Mouse (Mus musculus): ENCODE results near the gene Dnase1l3.

The Dnase1l3 gene

DNA sequence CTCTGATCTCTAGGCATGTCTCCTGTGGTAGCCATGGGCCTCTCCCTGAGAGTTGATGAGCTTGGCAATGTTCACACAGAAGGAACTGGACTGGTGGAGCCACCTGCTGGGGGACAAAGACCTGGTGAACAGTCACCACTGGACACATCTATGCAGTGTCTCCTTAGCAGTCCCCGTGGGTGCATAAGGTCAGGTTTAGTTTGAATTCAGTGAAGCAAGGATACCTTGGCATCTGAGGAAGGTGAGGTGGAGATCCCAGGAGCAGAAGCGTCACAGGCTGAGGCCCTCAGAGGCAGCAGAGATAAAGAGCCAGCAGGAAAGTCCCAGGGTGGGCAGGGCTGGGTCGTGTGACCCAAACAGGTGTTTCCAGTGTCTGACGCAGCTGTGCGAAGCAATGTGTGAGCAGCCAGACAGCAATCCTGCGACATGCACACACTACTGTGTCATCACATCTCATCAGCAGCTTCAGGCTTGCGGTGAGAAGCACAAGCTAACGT lies at the start of gene Dnase1l3:
TSS of gene Dnase1l3 (minus strand) at position 303 of the 497 bp plus-strand sequence.
- DNase-seq (ENCODE audit: low spot score), result peak; percentile 48

DNA sequence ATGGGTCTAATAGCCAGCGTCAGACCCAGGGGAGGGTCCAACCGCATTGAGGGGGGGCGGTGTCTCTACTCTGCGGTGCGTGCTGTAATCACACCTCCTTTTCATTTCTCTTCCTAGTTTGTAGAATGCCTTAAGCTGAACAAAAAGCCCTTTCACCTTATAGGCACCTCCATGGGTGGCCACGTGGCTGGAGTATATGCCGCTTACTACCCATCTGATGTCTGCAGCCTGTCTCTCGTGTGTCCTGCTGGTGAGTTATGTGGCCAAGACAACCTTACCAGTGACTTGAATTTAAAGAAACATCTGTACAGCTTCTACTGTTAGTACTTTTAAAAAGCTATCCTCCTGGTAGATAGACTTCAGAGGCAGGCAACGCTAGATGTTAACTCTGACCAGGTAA lies 48.2 kb upstream of the Dnase1l3 start:
- no peak for DNase-seq (ENCODE audit: low spot score)

DNA sequence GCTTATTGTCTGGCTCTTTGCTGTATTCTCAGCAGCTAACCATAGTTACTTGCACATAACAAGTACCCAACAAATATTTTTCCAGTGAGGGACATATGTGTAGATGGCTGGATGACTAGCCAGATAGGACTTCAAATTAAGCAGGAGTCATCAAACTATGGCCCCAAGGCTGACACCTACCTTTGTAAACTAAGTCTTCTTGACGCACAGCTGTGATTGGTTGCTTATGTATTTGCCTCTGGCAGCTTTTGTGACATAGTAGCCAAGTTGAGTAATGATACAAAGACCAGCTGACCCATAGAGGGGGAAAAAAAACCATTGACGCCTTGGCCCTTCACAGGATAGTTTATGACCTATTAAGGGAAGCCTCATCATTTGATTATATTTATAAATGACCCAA lies 47.7 kb upstream of the Dnase1l3 start:
- no peak for DNase-seq (ENCODE audit: low spot score)

DNA sequence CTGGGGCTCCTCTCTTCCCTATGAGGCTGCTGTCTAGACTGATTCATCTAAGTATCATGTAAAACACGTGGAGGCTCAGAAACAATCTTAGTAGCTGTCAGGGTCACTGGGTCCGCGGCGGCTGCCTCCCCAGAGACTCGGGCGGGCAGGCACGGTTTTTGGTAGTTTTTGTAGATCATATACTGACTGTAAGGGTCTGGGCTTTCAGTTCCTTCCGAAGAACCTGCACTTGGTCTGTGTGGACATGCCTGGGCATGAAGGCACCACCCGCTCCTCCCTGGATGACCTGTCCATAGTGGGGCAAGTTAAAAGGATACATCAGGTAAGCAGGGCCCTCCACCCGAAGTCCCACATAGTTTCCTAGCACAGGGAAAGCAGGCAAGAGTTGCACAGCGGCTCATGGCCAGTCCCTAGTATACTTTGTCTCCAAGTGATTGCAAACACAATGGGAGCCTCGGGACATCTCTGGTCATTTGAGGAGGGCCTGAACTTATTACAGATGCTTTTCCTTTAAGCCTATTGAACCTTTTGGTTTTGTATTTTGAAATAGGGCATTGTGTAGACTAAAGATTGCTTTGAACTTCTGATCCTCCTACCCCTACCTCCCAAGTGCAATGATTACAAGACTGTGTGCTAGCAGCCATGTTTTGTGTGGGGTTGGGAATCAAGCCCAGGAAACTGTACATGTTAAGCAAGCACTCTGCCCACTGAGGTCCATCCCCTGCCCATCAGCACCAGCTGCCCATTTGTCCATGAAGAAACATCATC lies 46.7 kb upstream of the Dnase1l3 start:
- no peak for DNase-seq (ENCODE audit: low spot score)

DNA sequence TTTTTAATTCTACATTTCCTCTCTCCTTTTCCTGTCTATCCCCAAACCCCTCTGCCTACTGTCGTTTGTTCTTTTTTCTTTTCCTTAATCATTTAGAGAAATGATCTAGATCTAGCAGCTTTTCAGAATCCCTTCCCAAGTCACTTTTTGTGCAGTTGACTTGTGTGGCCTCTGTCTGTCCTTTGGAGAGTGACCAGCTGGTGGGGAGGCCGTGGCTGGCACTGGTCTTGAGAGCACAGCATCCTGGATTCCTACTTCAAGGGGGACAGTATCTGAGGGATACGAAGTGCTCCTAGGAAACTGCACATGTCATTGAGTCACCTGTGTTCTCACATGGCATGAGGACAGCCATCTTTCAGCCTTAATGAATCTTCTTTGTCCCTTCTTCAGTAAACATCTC lies 45.8 kb upstream of the Dnase1l3 start:
- no peak for DNase-seq (ENCODE audit: low spot score)

DNA sequence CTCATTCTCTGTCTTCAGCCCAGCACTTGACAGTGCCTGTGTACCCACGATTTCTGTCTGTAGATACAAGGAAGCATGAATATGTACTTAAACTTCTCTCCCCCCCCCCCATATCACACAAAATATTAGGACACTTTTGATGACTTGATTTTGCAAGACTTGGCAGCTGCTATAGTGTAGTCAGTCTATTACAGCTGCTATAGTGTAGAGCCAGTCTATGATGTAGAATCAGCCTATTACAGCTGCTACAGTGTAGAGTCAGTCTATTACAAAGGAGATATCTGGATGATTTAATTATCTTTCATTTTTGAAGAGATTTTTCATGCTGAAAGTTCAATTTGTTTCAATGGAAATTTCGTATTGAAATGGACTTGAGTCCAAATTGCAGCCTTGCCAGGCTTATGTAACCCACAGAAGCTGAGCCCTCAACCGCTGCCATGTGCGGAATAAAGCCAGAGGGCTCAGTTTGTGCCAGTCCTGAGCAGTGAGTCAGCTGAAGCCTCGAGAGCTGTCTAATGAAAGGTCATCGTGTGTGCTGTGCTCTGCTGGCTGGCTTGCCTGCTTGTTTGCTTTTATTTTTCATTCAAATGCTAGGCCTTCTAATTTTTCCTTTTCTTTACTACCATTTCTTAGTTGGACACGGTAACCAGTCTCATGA lies 44.5 kb upstream of the Dnase1l3 start:
- peak; percentile 15 for DNase-seq (ENCODE audit: low spot score)

DNA sequence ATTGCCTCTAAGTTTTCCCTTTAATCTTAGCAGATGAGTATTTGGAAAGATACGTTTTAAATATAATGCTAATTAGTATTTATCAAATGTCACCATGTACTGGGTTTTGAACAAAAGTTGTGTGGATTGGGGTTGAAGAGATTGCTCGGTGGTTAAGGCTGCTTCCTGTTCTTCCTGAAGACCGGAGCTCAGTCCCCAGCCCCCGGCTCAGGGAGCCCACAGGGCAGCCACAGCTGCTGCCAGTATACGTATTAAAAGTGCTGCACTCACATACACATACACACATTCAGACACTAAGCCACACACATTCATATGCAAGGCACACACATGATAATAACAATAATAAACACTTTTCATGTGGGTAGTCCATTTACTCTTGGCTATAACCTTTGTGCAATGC lies 43.8 kb upstream of the Dnase1l3 start:
- DNase-seq (ENCODE audit: low spot score), result no peak

DNA sequence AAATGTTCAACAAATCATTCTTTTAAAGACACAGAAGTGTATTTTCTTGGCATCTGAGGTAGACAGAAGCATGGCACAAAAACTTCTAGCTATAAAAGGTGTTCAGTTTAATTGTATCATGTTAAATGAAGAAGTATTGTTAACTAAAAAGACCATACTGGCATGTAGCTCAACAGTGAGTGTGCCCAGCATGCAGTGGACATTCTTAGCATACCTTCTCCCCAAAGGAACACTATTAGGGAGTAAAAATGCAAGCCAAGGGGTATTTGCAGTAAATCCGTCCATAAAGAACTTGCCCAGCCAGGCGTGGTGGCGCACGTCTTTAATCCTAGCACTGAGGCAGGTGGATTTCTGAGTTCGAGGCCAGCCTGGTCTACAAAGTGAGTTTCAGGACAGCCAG lies 42.0 kb upstream of the Dnase1l3 start:
- no peak for DNase-seq (ENCODE audit: low spot score)

DNA sequence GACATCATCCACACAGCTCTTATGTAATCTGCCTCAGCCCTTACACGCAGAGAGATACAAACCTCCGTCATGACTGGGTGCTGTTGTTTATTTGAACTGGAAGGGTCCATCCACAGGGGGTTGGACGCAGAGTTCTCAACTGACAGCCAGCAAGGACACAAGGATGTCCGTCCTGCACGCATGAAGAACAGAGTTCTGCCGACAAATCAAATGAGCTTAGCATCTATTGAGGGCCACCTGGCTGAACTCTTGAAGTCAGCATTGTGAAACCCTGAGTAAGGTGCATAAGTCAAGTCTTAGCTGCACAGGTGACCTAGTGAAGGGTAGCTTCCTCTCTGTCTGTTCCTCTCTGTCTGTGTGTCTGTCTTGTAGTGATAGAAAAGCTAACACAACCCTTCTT lies 41.6 kb upstream of the Dnase1l3 start:
- no peak for DNase-seq (ENCODE audit: low spot score)

DNA sequence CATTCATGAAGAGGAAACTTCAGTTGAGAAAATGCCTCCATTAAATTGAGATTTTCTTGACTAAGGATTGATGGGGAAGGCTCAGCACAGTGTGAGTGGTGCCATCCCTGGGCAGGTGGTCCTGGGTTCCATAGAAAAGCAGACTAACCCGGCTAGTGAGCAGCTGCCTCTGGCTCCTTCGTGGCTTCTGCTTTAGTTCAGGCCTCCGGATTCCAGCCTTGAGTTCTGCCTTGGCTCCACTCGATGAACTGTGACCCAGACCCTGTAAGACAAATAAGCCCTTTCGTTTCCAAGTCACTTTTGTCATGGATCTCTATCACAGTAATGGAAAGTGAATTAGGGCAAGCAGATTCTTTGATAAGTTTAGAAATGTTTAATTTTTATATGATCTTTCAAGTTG lies 40.2 kb upstream of the Dnase1l3 start:
- no peak for DNase-seq (ENCODE audit: low spot score)

DNA sequence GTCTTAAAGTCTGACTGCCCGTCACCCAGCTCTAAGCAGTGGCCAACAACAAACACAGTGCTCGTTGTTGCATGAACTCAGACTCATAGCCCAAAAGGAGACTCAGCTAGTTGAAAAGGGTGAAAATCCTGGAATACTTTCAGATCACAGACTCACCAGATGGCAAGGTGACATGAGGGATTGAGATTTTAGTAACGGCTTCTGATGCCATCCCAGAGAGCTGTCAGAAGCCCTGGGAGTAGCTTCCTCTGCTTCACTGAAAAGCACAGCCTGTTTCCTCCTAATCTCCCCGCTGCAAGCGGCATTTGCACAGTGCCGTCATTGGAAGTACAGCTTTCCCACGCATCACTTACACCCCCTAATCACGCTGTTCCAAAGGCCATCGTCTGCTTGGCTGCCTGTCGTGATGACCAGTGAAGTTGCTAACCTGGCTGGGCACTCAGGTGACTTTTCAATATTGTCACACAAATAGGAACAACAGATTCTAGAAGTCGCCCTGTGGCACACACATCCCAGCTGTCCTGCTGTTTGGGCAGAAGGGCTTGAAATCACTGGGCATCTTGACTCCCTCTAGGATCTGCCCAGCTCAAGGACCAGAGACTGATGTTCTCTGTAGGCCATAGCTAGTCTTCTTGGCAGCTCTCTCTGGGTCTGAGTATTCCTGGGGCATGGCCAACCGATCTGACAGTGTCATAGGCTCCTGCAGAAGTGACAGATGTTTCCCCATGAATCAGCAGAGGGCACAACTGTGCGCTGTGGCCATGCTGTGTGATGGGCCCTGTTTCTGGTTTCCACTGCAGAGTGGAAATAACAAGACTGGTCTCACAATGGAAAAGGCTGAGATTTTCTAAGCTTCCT lies 37.9 kb upstream of the Dnase1l3 start:
- no peak for DNase-seq (ENCODE audit: low spot score)

DNA sequence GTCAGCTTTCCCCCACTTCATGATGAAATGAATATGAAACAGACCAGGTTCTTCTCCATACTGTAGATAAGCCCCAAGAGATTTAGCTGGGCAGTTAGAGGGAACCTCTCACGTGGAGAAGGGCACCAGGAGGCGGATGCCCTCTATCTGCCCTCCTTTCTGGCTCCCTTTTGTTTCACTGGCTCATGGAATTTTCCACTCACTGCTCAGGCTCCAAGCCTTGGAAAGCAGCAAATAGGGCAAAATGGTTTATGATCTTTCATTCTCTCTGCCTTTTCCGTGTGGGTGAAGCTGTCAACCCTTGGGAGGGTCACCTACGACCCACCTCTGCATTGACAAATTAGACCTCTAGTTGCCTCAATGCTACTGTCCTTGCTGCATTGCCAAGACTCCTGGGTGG lies 36.2 kb upstream of the Dnase1l3 start:
- DNase-seq (ENCODE audit: low spot score), result peak; percentile 33

DNA sequence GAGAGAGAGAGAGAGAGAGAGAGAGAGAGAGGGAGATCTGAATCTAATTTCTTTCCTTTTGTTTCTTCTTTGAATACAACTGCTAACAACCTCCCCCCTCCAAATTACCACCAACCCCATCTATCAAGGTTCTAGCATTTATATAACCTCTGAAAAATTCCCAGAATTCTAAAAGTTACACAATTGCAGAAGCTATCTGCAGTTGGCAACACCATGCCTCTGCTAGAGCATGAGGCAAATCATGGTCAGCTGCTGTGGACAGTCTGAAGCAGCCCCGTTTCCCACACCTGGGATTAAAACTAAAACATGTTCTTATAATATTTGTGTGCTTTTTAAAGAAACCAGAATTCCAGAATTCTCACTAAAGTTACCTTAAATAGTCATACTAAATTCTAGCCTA lies 35.4 kb upstream of the Dnase1l3 start:
- DNase-seq (ENCODE audit: low spot score), result no peak

DNA sequence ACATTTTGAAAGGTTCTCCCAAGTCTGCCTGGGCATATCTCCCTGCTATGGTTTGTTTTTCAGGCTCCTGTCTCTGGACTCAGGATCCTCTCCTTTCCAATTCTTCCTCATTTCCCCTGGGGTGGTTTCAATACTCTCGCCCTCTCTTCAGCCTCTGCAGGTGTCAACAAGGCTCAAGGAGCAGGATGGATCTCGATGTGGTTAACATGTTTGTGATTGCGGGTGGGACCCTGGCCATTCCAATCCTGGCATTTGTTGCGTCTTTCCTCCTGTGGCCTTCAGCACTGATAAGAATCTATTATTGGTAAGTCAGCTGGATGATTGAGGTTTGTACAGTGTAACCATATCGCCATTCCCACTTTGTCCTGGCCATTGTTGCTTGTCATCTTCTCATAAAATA lies 33.7 kb upstream of the Dnase1l3 start:
- no peak for DNase-seq (ENCODE audit: low spot score)

DNA sequence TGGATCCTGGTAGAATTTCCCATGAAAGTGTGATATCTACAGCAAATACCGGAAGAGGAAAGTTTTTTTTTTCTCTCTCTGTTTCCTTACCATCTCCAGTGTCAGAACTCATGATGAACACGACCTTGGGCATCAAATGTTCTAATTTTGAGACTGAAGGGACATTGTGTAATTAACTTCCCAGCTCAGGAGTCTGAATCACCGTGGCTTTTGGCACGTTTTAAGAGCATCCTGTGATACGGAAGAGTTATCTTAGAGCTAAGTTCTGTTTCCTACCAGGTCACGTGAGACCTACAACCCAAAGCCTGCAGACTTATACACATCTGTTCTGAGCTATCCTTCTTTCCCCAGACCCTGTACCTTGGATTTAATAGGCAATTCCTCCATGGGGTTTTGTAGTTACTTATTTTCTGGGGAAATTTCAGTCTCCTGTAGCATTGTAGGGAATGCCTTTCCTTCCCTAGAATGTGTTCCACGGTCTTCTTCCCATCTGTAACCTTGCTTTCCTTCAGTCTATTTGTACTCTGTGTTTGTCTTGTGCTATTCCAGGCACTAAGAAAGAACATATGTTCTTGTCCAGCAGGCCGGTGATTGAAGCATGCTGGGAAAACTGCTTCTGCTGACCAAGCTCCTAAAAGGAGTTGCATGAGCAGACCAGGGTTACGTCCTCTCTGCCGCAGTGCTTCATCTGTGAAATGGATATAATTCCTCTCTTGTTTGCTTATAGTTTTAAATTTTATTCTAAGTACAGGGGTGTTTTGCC lies 32.6 kb upstream of the Dnase1l3 start:
- no peak for DNase-seq (ENCODE audit: low spot score)

DNA sequence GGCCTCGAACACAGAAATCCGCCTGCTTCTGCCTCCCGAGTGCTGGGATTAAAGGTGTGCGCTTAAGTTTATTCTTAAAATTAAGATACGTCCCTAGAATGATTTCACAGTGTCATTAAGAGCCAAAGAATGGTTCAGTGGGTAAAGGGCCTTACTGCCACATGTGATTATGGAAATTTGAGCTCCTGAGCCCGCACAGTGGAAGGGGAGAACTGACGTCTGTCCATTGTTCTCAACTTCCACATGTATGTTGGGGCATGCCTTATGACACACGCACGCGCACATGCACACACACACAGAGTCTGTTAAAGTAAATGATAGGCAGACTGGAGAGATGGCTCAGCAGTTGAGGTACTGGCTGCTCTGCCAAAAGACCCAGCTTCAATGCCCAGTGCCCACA lies 30.6 kb upstream of the Dnase1l3 start:
- DNase-seq (ENCODE audit: low spot score), result no peak

DNA sequence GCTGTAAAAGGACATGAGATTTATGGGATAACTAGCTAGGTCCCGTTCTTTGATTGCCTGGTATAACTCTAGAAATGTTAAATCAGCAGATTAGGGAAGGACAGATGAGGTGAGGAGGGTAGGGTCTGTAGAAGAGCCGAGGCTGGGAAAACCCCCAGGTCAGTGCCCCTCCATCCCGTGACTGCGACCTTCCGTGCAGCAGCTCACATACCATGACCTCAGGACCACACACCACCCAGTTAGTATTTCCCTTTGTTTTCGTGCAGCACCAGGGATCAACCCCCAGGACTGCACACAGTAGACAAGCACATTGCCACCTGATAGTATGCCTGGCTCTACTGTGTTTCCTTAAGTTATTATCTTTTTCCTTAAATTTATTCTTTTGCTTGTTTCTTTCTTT lies 30.1 kb upstream of the Dnase1l3 start:
- no peak for DNase-seq (ENCODE audit: low spot score)

DNA sequence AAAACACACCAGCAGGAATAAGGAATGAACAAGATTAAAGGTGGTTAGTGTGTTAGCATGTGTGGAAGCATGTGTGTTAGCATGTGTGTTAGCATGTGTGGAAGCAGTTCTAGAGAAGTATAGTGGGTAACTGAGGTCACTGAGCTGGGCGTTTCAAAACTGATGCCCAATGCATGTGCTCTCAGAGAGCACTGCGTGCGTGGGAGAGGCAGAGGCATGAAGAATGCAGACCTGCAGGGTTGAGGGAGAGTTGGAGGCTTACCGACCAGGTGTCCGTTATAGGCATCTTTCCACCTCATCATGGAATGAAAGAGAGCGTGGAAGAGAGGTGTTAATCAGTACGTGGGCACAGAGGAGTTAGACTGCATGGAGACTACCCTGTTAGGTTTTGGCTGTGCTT lies 26.2 kb upstream of the Dnase1l3 start:
- DNase-seq (ENCODE audit: low spot score), result no peak

DNA sequence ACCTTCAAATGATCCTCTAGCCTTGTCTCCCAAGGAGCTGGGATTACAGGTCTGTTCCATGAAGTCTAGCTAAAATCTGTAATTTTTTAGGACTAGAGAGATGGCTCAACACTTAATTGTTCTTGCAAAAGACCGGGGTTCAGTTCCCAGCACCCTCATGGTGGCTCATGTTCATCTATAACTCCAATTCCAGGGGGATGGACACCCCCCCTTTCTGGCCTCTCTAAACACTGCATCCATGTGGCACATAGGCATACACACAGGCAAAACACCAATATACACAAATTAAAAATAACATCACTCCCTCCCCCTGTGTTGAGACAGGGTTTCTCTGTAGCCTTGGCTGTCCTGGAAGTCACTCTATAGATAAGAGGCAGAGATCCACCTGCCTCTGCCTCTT lies 25.6 kb upstream of the Dnase1l3 start:
- DNase-seq (ENCODE audit: low spot score), result no peak

DNA sequence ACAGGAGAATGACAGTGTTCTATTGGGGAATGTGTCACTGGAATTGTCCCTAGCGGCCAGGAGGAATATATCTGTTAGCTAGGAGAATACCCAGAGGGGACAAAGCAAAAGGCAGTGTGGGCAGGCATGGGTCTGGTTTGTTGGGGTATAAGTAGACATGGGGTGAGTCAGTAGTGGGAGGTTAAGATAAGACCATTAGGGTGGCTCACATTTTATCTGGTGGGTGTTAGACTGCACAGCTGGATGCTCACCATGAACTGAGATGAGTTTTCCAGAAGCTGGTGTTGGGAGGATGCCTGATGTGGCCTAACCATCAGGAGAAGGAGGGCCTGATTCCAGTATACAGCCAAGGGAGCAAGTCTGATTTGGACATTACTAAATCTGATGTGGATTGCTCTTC lies 22.6 kb upstream of the Dnase1l3 start:
- DNase-seq (ENCODE audit: low spot score), result no peak

DNA sequence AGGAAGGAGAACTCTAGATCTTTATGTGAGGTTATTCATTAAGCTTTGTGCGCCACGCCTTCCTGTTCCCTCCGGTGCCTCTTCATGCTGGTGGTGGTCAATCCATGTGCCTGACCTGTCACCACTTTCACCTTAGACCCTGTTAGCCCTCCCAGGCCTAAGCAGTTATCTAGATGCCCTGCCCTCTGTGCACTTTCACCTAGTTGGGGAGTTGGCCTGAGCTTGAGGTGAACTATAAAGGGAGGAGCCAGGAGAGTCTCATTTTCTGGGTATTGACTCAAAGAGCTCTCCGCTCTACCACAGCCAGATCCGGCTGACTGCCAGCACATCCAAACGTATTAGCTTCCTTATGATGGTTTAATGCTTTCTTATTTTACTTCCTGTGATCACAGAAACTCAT lies 21.9 kb upstream of the Dnase1l3 start:
- no peak for DNase-seq (ENCODE audit: low spot score)

DNA sequence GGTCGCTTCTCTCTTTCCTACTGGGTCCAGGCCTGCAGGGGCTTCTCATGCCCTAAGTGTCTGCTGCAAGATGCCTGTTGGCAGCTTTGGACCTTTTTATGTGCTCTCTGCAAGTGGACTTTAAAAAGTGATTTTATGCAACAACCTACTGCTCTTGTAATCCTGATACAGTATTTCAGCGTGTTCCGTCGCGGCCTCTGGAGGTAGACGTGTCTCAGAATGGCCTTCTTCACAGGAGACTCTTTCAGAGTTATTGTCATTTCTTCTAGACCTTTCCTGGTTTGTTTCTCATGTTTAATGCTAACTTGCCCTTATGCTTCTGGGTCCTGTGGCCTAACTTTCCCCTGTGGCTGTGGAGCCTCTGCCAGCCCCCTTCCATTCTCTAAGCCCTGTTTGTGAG lies 21.4 kb upstream of the Dnase1l3 start:
- DNase-seq (ENCODE audit: low spot score), result no peak

All from MN1 (cell line).